Mouse (Mus musculus) intestine, postnatal 0 days (tissue): ENCODE measurements at regions not wholly inside any gene's neighbourhood (a gene's known extent, or its start where the extent isn't known, plus 50 kb on each side); places are given as distances from the start of the nearest gene placed in this dataset.

Experiments
- ATAC-seq: fragments of 200-750 bp; cut with Nextera tagmentation; 2 replicates; pipeline ENCODE4 v1.8.0; 2017; ENCODE audit warnings: mild to moderate bottlenecking, moderate TSS enrichment, moderate library complexity
- H3K27ac ChIP-seq: fragments of 300-500 bp; sonication (generic); 2 replicates; pipeline ENCODE4 v1.5.1; 2014; ENCODE audit warnings: mild to moderate bottlenecking, low read depth, low read length, moderate library complexity
- H3K27me3 ChIP-seq: fragments of 300-500 bp; sonication (generic); replicated peaks from 2 replicates; pipeline ENCODE4 v1.6.1; 2014; ENCODE audit warnings: low read length, mixed read lengths; ENCODE audit not compliant: control insufficient read depth, insufficient read depth
- H3K36me3 ChIP-seq: fragments of 300-500 bp; sonication (generic); 2 replicates; pipeline ENCODE4 v1.6.1; 2014; ENCODE audit warnings: mild to moderate bottlenecking, moderate library complexity; ENCODE audit not compliant: control insufficient read depth, insufficient read depth
- H3K4me1 ChIP-seq: fragments of 300-500 bp; sonication (generic); replicated peaks from 2 replicates; pipeline ENCODE4 v1.6.1; 2014; ENCODE audit warnings: antibody characterized with exemption, low read length, mixed read lengths; ENCODE audit not compliant: control insufficient read depth, insufficient read depth
- H3K4me2 ChIP-seq: fragments of 300-500 bp; sonication (generic); replicated peaks from 2 replicates; pipeline ENCODE4 v1.6.1; 2014; ENCODE audit warnings: low read depth, mild to moderate bottlenecking, moderate library complexity
- H3K4me3 ChIP-seq: fragments of 300-500 bp; sonication (generic); 2 replicates; pipeline ENCODE4 v1.5.1; 2014; ENCODE audit warnings: low read depth, low read length
- H3K9ac ChIP-seq: fragments of 300-500 bp; sonication (generic); 2 replicates; pipeline ENCODE4 v1.6.1; 2014; ENCODE audit warnings: mild to moderate bottlenecking, low read depth, low read length
- H3K9me3 ChIP-seq: fragments of 300-500 bp; sonication (generic); 2 replicates; pipeline ENCODE4 v1.6.1; 2016; ENCODE audit warnings: mixed run types; ENCODE audit not compliant: control insufficient read depth
- CTCF ChIP-seq: sonication (generic); IDR thresholded peaks from 2 replicates; pipeline ENCODE4 v1.5.1; 2016; ENCODE audit warnings: low read depth, mild to moderate bottlenecking, control low read depth, antibody characterized with exemption, moderate library complexity
- WGBS: fragments of 180-500 bp; shearing (Covaris S2); extraction: QIAGEN DNeasy Blood & Tissue Kit; methylation state at CpG from one replicate; pipeline ENCODE4 v1.1.7; 2014; 5-methylcytosine and 5-hydroxymethylcytosine counted together

DNA sequence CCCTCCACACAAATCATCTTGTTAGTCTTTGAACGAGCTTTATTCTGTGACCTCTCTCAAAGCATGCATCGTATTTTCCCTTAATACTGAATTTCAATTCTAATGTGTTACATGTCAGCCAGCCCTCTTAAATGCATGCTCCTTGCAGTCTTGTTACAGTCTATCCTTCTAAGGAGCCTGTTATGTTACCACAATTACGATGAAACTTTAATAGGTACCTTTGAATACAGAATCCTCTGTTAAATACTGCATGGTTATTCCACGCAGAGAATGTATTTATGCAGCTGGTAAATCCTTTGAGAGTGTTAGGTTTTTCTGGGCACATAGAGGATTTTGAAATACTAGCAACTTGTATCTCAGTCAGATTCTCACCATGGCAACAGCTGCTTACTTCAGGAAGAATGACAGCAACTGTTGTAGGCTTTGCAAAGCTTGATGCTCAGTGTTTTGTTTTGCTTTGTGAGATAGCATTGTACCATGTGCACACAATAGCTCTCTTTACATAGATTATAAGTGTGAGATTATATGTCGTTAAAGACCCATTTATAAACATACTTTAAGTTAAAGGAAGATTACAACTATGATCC, 532.9 kb upstream of the Negr1 start:
- Histone ChIP-seq H3K4me1 (no peaks in the 10 kb centered on the region), H3K27ac (no peak overlapping the region), H3K9ac (no peak overlapping the region), H3K4me2 (no peak overlapping the region), H3K36me3 (no peaks in the 10 kb centered on the region), H3K9me3 (no peaks in the 10 kb centered on the region), H3K27me3 (no peaks in the 10 kb centered on the region), H3K4me3 (no peak overlapping the region)
- ATAC-seq, result no peak
- 80% methylated on average over 5 of the region's 5 CpGs for WGBS
- TF ChIP-seq CTCF, result no peak

GRCm38 (mm10) chr3:156070257-156070656, 491.3 kb upstream of the Negr1 start:
- Histone ChIP-seq H3K4me3 (no peak overlapping the region), H3K9me3 (no peaks in the 10 kb centered on the region), H3K27ac (no peak overlapping the region), H3K27me3 (no peaks in the 10 kb centered on the region), H3K4me1 (no peaks in the 10 kb centered on the region), H3K9ac (no peak overlapping the region), H3K4me2 (no peak overlapping the region), H3K36me3 (no peaks in the 10 kb centered on the region)
- no peak for ATAC-seq
- WGBS, result 82% methylated on average over 4 of the region's 4 CpGs
- TF ChIP-seq CTCF, result no peak

DNA sequence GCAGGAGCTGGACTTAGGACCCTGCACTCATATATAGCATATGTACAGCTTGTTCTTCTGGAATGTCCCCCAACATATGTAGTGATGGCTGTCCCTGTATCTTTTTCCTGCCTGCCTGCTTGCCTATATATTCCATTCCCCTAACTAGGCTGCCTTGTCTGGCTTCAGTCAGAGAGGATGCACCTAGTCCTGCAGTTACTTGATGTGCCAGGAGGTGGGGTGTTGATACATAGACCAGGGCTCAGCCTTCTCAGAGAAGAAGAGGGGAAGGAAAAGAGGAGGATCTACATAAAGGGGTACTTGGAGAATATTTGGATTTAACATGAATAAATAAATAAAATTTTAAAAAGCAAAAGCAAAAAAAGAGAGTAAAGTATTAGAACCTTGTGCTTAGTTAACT, 479.3 kb upstream of the Negr1 start:
- Histone ChIP-seq H3K27me3 (no peaks in the 10 kb centered on the region), H3K4me2 (no peak overlapping the region), H3K27ac (no peak overlapping the region), H3K36me3 (no peaks in the 10 kb centered on the region), H3K4me3 (no peak overlapping the region), H3K4me1 (no peaks in the 10 kb centered on the region), H3K9me3 (no peaks in the 10 kb centered on the region), H3K9ac (no peak overlapping the region)
- peak; percentile 34 for TF ChIP-seq CTCF
- no peak for ATAC-seq

DNA sequence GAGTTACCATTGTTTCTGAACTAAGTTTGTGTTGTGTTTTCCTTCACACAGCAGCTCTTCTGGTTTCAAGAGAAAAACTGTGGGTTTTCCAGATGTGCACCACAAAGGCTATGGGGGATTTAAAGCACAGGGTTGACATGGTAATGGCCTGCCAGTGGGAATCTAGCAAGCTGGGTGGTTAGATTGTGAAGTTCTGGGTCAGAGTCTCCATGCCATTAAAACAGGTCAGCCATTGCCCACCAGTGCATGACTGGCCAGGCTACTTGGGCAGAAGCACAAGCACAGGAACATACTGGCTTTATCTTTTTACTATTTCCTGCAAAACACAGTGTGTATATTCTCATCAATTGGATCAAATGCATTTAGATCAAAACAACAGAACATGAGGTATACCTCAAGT, 467.9 kb upstream of the Negr1 start:
- H3K9me3 ChIP-seq, result no peaks in the 10 kb centered on the region
- H3K27me3 ChIP-seq, result no peaks in the 10 kb centered on the region
- no peak for TF ChIP-seq CTCF
- H3K4me2 ChIP-seq, result no peak overlapping the region
- no peak overlapping the region for H3K27ac ChIP-seq
- no peaks in the 10 kb centered on the region for H3K4me1 ChIP-seq
- H3K9ac ChIP-seq, result no peak overlapping the region
- no peak for ATAC-seq
- no peak overlapping the region for H3K4me3 ChIP-seq
- no peaks in the 10 kb centered on the region for H3K36me3 ChIP-seq

- Histone ChIP-seq H3K9me3 (no peaks in the 10 kb centered on the region), H3K4me3 (no peak overlapping the region), H3K4me1 (no peaks in the 10 kb centered on the region), H3K27ac (no peak overlapping the region), H3K4me2 (no peak overlapping the region), H3K27me3 (no peaks in the 10 kb centered on the region), H3K36me3 (no peaks in the 10 kb centered on the region), H3K9ac (no peak overlapping the region)
- TF ChIP-seq CTCF, result no peak
- WGBS, result 58% methylated on average over 3 of the region's 3 CpGs
- ATAC-seq, result no peak
Observed at GRCm38 (mm10) chr3:156094990-156095389, 466.6 kb upstream of the Negr1 start.

- no peaks in the 10 kb centered on the region for H3K36me3 ChIP-seq
- no peak overlapping the region for H3K27ac ChIP-seq
- H3K4me1 ChIP-seq, result no peaks in the 10 kb centered on the region
- H3K4me2 ChIP-seq, result no peak overlapping the region
- H3K9me3 ChIP-seq, result no peaks in the 10 kb centered on the region
- TF ChIP-seq CTCF, result no peak
- ATAC-seq, result no peak
- 74% methylated on average over 1 of the region's 1 CpGs for WGBS
- no peaks in the 10 kb centered on the region for H3K27me3 ChIP-seq
- H3K9ac ChIP-seq, result no peak overlapping the region
- no peak overlapping the region for H3K4me3 ChIP-seq
Observed at GRCm38 (mm10) chr3:156105788-156106187, 455.8 kb upstream of the Negr1 start.

DNA sequence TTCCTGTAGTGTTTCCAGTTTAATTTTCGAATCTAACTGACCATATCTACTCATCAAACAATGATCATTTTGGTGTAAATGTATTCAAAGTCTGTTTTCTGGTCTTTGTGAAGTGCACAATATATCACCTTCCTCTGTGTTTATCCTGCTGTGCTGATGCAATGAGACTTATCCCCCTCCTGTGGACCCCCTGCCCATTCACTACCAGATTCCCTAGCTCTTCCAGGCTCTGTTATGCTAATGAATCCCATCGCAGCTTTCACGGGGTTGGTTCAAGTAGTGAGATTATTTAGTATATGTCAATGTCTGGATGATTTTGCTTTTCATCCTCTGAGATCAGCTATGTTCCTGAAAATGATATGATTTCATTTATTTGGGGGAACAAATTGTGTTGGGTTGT, 441.3 kb upstream of the Negr1 start:
- 47% methylated on average over 3 of the region's 3 CpGs for WGBS
- TF ChIP-seq CTCF, result no peak
- Histone ChIP-seq H3K4me2 (no peak overlapping the region), H3K4me1 (no peaks in the 10 kb centered on the region), H3K27me3 (no peaks in the 10 kb centered on the region), H3K27ac (no peak overlapping the region), H3K36me3 (no peaks in the 10 kb centered on the region), H3K4me3 (no peak overlapping the region), H3K9ac (no peak overlapping the region), H3K9me3 (no peaks in the 10 kb centered on the region)
- no peak for ATAC-seq
